17 mouse cellular contexts compared by ENCODE assay signal in the genomic region with DNA sequence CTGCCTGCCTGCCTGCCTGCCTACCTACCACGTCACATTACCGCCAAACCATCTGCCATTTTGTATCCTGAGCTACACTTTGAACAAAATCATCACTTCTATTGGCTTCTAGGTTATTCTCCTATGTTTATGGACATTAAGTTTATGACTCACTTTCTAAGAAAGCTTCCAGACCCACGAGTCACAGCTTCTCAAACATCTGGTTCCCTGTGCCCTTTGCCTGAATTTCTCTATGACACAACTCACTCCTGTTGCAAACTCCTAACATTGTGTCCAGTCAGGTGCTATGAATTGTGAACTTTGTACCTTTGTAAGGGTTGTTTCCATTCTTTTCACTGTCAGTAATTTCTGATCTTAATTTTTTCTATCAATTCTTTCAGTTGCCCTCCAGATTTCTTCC.
"Had no signal": no experiment of that assay in that cellular context is flagged by ENCODE, and none has a peak within 500 bp of the region (broad histone marks: within the 10 kb centered on the region; RNA-seq: fewer than 3 reads in every experiment).

No protein-coding gene starts in this region.

- H3K27me3 ChIP-seq: lung, embryonic 15.5 days; midbrain, embryonic 12.5 days; neural tube, embryonic 13.5 days; neural tube, embryonic 15.5 days had no signal

- H3K4me3 ChIP-seq: lung, embryonic 15.5 days; midbrain, embryonic 10.5 days; midbrain, embryonic 12.5 days; myocyte; neural tube, embryonic 13.5 days; neural tube, embryonic 15.5 days had no signal

- DNase-seq: liver, postnatal 0 days; lung, adult 2 months; lung, postnatal 10 days; lung, postnatal 4 days; midbrain, embryonic 14.5 days; right cerebral cortex, postnatal 14 days; spleen, adult 18-20 months; thymus, adult 2 months; thymus, postnatal 25 days; thymus, postnatal 4 days had no signal

- H3K9me3 ChIP-seq: lung, embryonic 15.5 days; midbrain, embryonic 10.5 days; midbrain, embryonic 12.5 days; neural tube, embryonic 13.5 days; neural tube, embryonic 15.5 days had no signal

- H3K4me2 ChIP-seq: lung, embryonic 15.5 days; midbrain, embryonic 12.5 days; neural tube, embryonic 13.5 days; neural tube, embryonic 15.5 days had no signal

- H3K36me3 ChIP-seq: lung, embryonic 15.5 days; midbrain, embryonic 10.5 days; midbrain, embryonic 12.5 days; neural tube, embryonic 13.5 days; neural tube, embryonic 15.5 days had no signal

- ATAC-seq: liver, postnatal 0 days; midbrain, embryonic 16.5 days had no signal

- H3K9ac ChIP-seq: liver, postnatal 0 days; lung, embryonic 15.5 days; midbrain, embryonic 12.5 days; neural tube, embryonic 13.5 days; neural tube, embryonic 15.5 days had no signal

- H3K27ac ChIP-seq: lung, embryonic 15.5 days; midbrain, embryonic 10.5 days; midbrain, embryonic 12.5 days; neural tube, embryonic 13.5 days; neural tube, embryonic 15.5 days had no signal

- H3K4me1 ChIP-seq: lung, embryonic 15.5 days; midbrain, embryonic 10.5 days; midbrain, embryonic 12.5 days; neural tube, embryonic 13.5 days; neural tube, embryonic 15.5 days had no signal
